Mouse (Mus musculus): ENCODE results near the gene Btbd35f8.
"Not testable (repeated sequence)": the region's sequence is repeated elsewhere in the genome, so short reads cannot be mapped to it uniquely, and the experiment has no call there.

Gene Btbd35f8

DNA sequence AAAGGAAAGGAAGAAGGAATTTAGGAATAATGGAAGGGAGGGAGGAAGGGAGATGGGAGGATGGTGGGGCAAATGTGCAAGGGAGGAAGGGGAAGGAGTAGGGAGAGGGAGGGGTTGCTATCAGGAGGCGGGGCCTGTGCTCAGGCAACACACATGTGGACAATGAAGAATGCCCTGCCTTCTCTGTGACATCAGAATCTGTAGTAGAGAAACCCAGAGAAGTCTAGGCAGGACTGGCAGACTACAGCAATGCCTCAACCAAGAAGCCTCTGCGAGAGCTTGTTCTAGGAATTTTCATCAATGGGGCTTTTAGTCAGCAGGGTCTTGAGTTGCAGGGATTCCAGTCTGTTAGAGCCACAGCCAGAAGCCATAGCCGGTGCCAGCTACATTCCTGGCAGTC lies at the start of gene Btbd35f8:
Gene Btbd35f8 (plus strand): TSS at position 301 of the 400 bp plus-strand sequence.
- not testable (repeated sequence) for DNase-seq
